Mouse (Mus musculus): ENCODE measurements at regions not wholly inside any gene's neighbourhood (a gene's known extent, or its start where the extent isn't known, plus 50 kb on each side); places are given as distances from the start of the nearest gene placed in this dataset.

GRCm38 (mm10) chr3:149305011-149305413, 314.7 kb upstream of the Adgrl2 start:
- TF ChIP-seq POLR2A (IDR thresholded peaks at IDR 0.05; ENCODE audit: extremely low read depth, insufficient read depth, low read length): no peak
- TF ChIP-seq CTCF (IDR thresholded peaks at IDR 0.05; ENCODE audit: extremely low read depth, insufficient read depth, low read length): no peak

All from cortical plate, adult 2 months (tissue).